Mouse (Mus musculus): Measurements from ENCODE around the gene Bfsp1. TPM values are rescaled to one million over a fixed set of nuclear protein-coding genes. Genes with fewer than 3 reads are reported as not detected.

The Bfsp1 gene
- total and polyA plus RNA-seq, 2 experiments from 2014 or later = 1.9 to 2.3 TPM

- no peak overlapping the region for H3K27ac ChIP-seq
- TF ChIP-seq CTCF (IDR thresholded peaks at IDR 0.05; ENCODE audit: low read depth) = no peak
- no peak overlapping the region for H3K4me3 ChIP-seq (ENCODE audit: low read length)
- H3K9me3 ChIP-seq (ENCODE audit: low read length) = no peaks in the 10 kb centered on the region
- H3K9ac ChIP-seq (replicated peaks; ENCODE audit: low read length) = no peak overlapping the region
- DNase-seq (ENCODE audit: low spot score) (no peak), ATAC-seq (no peak)
- H3K27me3 ChIP-seq (ENCODE audit: insufficient read depth, low read length) = no peaks in the 10 kb centered on the region
- WGBS = 94% methylated on average over 9 of the region's 9 CpGs
- H3K4me1 ChIP-seq (ENCODE audit: insufficient read depth, low read length) = no peaks in the 10 kb centered on the region
- H3K36me3 ChIP-seq (ENCODE audit: insufficient read depth, low read length) = no peaks in the 10 kb centered on the region
- no peak overlapping the region for H3K4me2 ChIP-seq (ENCODE audit: low read depth, low read length)
Measured at GRCm38 (mm10) chr2:143899470-143900220, 36.7 kb upstream of the Bfsp1 start.

GRCm38 (mm10) chr2:143891302-143892048, 28.5 kb upstream of the Bfsp1 start:
- ATAC-seq = no peak
- Histone ChIP-seq H3K9ac (replicated peaks; ENCODE audit: low read length) (no peak overlapping the region), H3K27ac (no peak overlapping the region), H3K4me2 (ENCODE audit: low read depth, low read length) (no peak overlapping the region), H3K9me3 (ENCODE audit: low read length) (no peaks in the 10 kb centered on the region), H3K36me3 (ENCODE audit: insufficient read depth, low read length) (no peaks in the 10 kb centered on the region), H3K4me3 (ENCODE audit: low read length) (no peak overlapping the region), H3K27me3 (ENCODE audit: insufficient read depth, low read length) (no peaks in the 10 kb centered on the region), H3K4me1 (ENCODE audit: insufficient read depth, low read length) (no peaks in the 10 kb centered on the region)
- 88% methylated on average over 10 of the region's 10 CpGs for WGBS
- no peak for DNase-seq (ENCODE audit: low spot score)
- TF ChIP-seq CTCF (IDR thresholded peaks at IDR 0.05; ENCODE audit: low read depth) = no peak

GRCm38 (mm10) chr2:143889860-143890433, 27.0 kb upstream of the Bfsp1 start:
- no peak for ATAC-seq
- Histone ChIP-seq H3K9me3 (ENCODE audit: low read length) (no peaks in the 10 kb centered on the region), H3K4me2 (ENCODE audit: low read depth, low read length) (no peak overlapping the region), H3K36me3 (ENCODE audit: insufficient read depth, low read length) (no peaks in the 10 kb centered on the region), H3K4me3 (ENCODE audit: low read length) (no peak overlapping the region), H3K27me3 (ENCODE audit: insufficient read depth, low read length) (no peaks in the 10 kb centered on the region), H3K4me1 (ENCODE audit: insufficient read depth, low read length) (no peaks in the 10 kb centered on the region), H3K27ac (no peak overlapping the region), H3K9ac (replicated peaks; ENCODE audit: low read length) (no peak overlapping the region)
- 68% methylated on average over 12 of the region's 12 CpGs for WGBS
- DNase-seq (ENCODE audit: low spot score) = no peak
- TF ChIP-seq CTCF (IDR thresholded peaks at IDR 0.05; ENCODE audit: low read depth) = no peak

GRCm38 (mm10) chr2:143889131-143889859, 26.3 kb upstream of the Bfsp1 start:
- Histone ChIP-seq H3K27ac (no peak overlapping the region), H3K4me1 (ENCODE audit: insufficient read depth, low read length) (no peaks in the 10 kb centered on the region), H3K36me3 (ENCODE audit: insufficient read depth, low read length) (no peaks in the 10 kb centered on the region), H3K9ac (replicated peaks; ENCODE audit: low read length) (no peak overlapping the region), H3K27me3 (ENCODE audit: insufficient read depth, low read length) (no peaks in the 10 kb centered on the region), H3K9me3 (ENCODE audit: low read length) (no peaks in the 10 kb centered on the region), H3K4me2 (ENCODE audit: low read depth, low read length) (no peak overlapping the region), H3K4me3 (ENCODE audit: low read length) (no peak overlapping the region)
- DNase-seq (ENCODE audit: low spot score) = no peak
- ATAC-seq = no peak
- 85% methylated on average over 15 of the region's 15 CpGs for WGBS
- TF ChIP-seq CTCF (IDR thresholded peaks at IDR 0.05; ENCODE audit: low read depth) = no peak

GRCm38 (mm10) chr2:143882606-143883288, 19.8 kb upstream of the Bfsp1 start:
- TF ChIP-seq CTCF (IDR thresholded peaks at IDR 0.05; ENCODE audit: low read depth) = no peak
- no peak for DNase-seq (ENCODE audit: low spot score)
- H3K4me1 ChIP-seq (ENCODE audit: insufficient read depth, low read length) = no peaks in the 10 kb centered on the region
- no peak overlapping the region for H3K4me3 ChIP-seq (ENCODE audit: low read length)
- H3K27me3 ChIP-seq (ENCODE audit: insufficient read depth, low read length) = no peaks in the 10 kb centered on the region
- H3K9me3 ChIP-seq (ENCODE audit: low read length) = no peaks in the 10 kb centered on the region
- no peak overlapping the region for H3K4me2 ChIP-seq (ENCODE audit: low read depth, low read length)
- H3K9ac ChIP-seq (replicated peaks; ENCODE audit: low read length) = no peak overlapping the region
- 82% methylated on average over 10 of the region's 10 CpGs for WGBS
- no peak overlapping the region for H3K27ac ChIP-seq
- H3K36me3 ChIP-seq (ENCODE audit: insufficient read depth, low read length) = no peaks in the 10 kb centered on the region
- ATAC-seq = no peak

- Histone ChIP-seq H3K4me1 (ENCODE audit: insufficient read depth, low read length) (no peaks in the 10 kb centered on the region), H3K4me2 (ENCODE audit: low read depth, low read length) (no peak overlapping the region), H3K9ac (replicated peaks; ENCODE audit: low read length) (no peak overlapping the region), H3K36me3 (ENCODE audit: insufficient read depth, low read length) (no peaks in the 10 kb centered on the region), H3K27ac (no peak overlapping the region), H3K9me3 (ENCODE audit: low read length) (no peaks in the 10 kb centered on the region), H3K27me3 (ENCODE audit: insufficient read depth, low read length) (no peaks in the 10 kb centered on the region), H3K4me3 (ENCODE audit: low read length) (no peak overlapping the region)
- ATAC-seq (no peak), DNase-seq (ENCODE audit: low spot score) (no peak)
- WGBS = 88% methylated on average over 4 of the region's 4 CpGs
- TF ChIP-seq CTCF (IDR thresholded peaks at IDR 0.05; ENCODE audit: low read depth) = no peak
Measured at GRCm38 (mm10) chr2:143882002-143882401, 19.0 kb upstream of the Bfsp1 start.

Data from hindbrain, postnatal 0 days (tissue).